Mouse (Mus musculus): ENCODE data around the gene P2ry14. TPM values are rescaled to one million over a fixed set of nuclear protein-coding genes. Genes with fewer than 3 reads are reported as not detected.
"Not testable (repeated sequence)": the region's sequence is repeated elsewhere in the genome, so short reads cannot be mapped to it uniquely, and the experiment has no call there.

Gene P2ry14
- polyA plus RNA-seq, 1 experiment from 2014 or later = 10.4 TPM

DNA sequence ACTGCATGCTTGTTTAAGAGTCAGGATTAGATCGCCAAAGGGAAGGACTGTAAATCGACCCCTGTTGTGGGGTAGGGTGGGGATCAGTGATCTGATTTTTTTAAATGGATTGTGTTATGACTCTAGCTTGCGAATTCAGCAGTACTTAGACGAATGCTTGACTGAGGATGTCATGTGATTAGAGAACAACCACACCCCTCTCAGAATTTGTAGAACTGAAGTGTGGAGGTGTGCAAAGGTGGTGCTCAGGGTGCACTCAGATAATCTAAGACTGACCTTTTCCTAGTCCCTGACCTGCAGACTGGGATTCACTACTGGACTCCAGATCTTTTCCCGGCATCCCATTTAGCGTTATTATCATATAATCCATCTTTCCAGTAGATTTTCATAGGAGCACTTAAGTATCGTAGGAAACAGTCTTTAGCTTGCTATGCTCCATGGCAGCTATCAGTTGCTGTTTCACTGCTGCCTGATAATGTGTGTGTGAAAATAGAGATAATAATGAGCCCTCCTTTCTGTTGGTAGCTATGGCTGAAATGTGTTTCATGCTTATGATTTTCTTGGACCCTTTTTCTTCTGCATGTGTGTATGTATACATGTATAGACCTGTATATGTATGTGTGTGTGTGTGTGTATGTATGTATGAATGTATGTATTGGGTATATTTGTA lies 31.5 kb downstream of the P2ry14 start:
- H3K27ac ChIP-seq (ENCODE audit: low read length) = no peak overlapping the region
- no peak overlapping the region for H3K4me2 ChIP-seq (ENCODE audit: low read depth, low read length)
- 68% methylated on average over 7 of the region's 7 CpGs for WGBS
- no peaks in the 10 kb centered on the region; the same call in 1 of the 2 replicates for H3K4me1 ChIP-seq (ENCODE audit: control insufficient read depth, insufficient read depth, low read length)
- no peak overlapping the region for H3K4me3 ChIP-seq (ENCODE audit: low read length)
- H3K9ac ChIP-seq (ENCODE audit: low read depth, low read length) = no peak overlapping the region
- no peaks in the 10 kb centered on the region for H3K36me3 ChIP-seq (ENCODE audit: control insufficient read depth, insufficient read depth, low read length)
- no peak for ATAC-seq
- H3K27me3 ChIP-seq (replicated peaks; ENCODE audit: control insufficient read depth, insufficient read depth, low read length) = no peaks in the 10 kb centered on the region
- no peaks in the 10 kb centered on the region for H3K9me3 ChIP-seq (ENCODE audit: control insufficient read depth, low read length)

DNA sequence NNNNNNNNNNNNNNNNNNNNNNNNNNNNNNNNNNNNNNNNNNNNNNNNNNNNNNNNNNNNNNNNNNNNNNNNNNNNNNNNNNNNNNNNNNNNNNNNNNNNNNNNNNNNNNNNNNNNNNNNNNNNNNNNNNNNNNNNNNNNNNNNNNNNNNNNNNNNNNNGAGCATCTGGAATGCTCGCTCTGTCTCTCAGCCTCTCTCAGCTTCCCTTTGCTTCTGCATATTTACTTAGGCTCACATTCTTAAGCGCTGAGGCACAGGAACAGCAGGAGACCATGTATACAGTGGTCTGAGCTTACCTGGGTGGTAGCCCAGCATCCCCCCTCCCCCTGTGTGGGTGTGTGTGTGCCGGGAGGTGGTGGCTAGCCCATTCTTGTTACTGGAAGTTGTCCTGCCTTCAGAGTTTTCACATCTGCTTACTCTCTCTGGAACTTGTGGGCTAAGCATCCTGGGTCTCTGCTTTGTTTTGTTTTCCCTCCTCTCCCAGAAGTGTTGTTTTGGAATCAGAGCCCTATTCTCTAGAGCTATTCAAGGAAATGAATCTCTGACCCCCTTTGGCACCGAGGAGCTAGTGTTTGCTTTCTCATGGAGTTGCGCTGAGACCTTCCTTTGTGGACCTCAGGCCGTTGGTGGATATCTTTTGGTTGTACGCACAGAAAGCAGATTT lies 32.2 kb downstream of the P2ry14 start:
- peak; percentile 55 for ATAC-seq
- H3K4me3 ChIP-seq (ENCODE audit: low read length) = no peak overlapping the region
- H3K4me1 ChIP-seq (ENCODE audit: control insufficient read depth, insufficient read depth, low read length) = no peaks in the 10 kb centered on the region; the same call in 1 of the 2 replicates
- H3K36me3 ChIP-seq (ENCODE audit: control insufficient read depth, insufficient read depth, low read length) = no peaks in the 10 kb centered on the region
- H3K4me2 ChIP-seq (ENCODE audit: low read depth, low read length) = no peak overlapping the region
- H3K27me3 ChIP-seq (replicated peaks; ENCODE audit: control insufficient read depth, insufficient read depth, low read length) = no peaks in the 10 kb centered on the region
- no peaks in the 10 kb centered on the region for H3K9me3 ChIP-seq (ENCODE audit: control insufficient read depth, low read length)
- no peak overlapping the region for H3K9ac ChIP-seq (ENCODE audit: low read depth, low read length)
- no peak overlapping the region for H3K27ac ChIP-seq (ENCODE audit: low read length)
- WGBS = 32% methylated on average over 7 of the region's 7 CpGs

DNA sequence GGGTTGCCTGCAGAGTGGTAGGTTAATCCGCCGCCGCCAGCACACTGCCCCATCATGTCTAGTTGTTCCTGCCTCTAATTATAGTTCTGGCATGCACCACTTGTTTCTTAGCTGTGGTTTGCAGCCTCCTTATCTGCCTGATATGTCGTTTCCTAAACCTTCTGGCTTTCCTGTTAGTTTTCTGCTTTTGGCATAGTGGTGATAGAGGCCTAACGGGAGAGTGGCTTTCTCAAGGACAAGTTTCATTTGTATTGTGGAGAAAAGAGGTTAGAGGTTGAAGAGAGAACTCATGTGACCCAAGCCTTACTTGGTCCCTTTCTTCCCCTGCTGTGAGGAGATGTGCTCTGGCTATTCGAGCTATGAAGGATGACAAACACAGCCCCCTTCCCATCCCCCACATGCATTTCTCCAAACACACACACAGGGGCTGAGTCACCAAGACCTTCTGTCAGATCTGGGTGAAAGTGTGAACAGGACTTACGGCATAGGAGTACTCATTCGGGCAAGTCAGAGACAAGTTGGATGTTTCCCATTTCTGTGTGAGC lies 39.4 kb downstream of the P2ry14 start:
- no peak overlapping the region for H3K27ac ChIP-seq (ENCODE audit: low read length)
- no peaks in the 10 kb centered on the region for H3K4me1 ChIP-seq (ENCODE audit: control insufficient read depth, insufficient read depth, low read length)
- no peaks in the 10 kb centered on the region for H3K27me3 ChIP-seq (replicated peaks; ENCODE audit: control insufficient read depth, insufficient read depth, low read length)
- no peak overlapping the region for H3K4me3 ChIP-seq (ENCODE audit: low read length)
- 79% methylated on average over 8 of the region's 8 CpGs for WGBS
- no peak overlapping the region for H3K9ac ChIP-seq (ENCODE audit: low read depth, low read length)
- H3K4me2 ChIP-seq (ENCODE audit: low read depth, low read length) = no peak overlapping the region
- H3K36me3 ChIP-seq (ENCODE audit: control insufficient read depth, insufficient read depth, low read length) = no peaks in the 10 kb centered on the region
- ATAC-seq = no peak
- no peaks in the 10 kb centered on the region for H3K9me3 ChIP-seq (ENCODE audit: control insufficient read depth, low read length)

DNA sequence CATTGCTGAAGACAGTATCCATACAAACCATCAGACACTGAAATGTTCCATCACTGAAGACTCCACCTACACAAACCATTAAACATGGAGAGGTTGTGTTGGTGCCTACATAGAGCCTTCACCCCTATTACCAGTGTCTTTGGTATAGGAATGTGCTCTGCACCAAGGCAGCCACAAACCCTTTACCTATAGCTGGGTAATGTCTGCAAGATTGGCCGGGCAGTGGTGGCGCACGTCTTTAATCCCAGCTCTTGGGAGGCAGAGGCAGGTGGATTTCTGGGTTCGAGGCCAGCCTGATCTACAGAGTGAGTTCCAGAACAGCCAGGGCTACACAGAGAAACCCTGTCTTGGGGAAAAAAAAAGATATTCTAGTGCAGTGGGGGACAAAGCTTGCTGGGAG lies 40.1 kb downstream of the P2ry14 start:
- not testable (repeated sequence) for ATAC-seq; H3K27me3 ChIP-seq (replicated peaks; ENCODE audit: control insufficient read depth, insufficient read depth, low read length); H3K4me3 ChIP-seq (ENCODE audit: low read length); H3K9ac ChIP-seq (ENCODE audit: low read depth, low read length); H3K36me3 ChIP-seq (ENCODE audit: control insufficient read depth, insufficient read depth, low read length); H3K27ac ChIP-seq (ENCODE audit: low read length); H3K4me2 ChIP-seq (ENCODE audit: low read depth, low read length); H3K9me3 ChIP-seq (ENCODE audit: control insufficient read depth, low read length); H3K4me1 ChIP-seq (ENCODE audit: control insufficient read depth, insufficient read depth, low read length)
- 91% methylated on average over 4 of the region's 4 CpGs for WGBS

DNA sequence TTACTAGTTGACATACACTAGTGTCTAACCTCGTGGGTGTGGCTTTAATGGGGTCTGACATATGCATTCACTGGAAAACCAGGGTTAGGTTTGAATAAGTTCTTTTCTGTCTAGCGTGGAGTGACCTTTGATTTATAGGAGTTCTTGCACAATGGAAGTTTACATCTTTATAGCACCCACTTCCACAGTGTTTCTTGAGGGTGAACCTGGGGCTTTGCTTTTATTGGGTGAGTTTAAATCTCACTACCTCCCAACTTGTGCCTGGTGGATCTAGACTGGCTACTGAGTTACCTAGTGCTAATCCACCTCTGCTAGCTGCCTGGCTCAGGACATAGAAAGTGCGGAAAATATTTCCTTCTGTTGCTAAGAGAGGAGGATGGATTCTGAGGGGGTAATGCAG lies 41.5 kb downstream of the P2ry14 start:
- peak; percentile 70 for ATAC-seq
- Histone ChIP-seq H3K36me3 (ENCODE audit: control insufficient read depth, insufficient read depth, low read length) (no peaks in the 10 kb centered on the region), H3K4me3 (ENCODE audit: low read length) (no peak overlapping the region), H3K9ac (ENCODE audit: low read depth, low read length) (no peak overlapping the region), H3K4me2 (ENCODE audit: low read depth, low read length) (no peak overlapping the region), H3K9me3 (ENCODE audit: control insufficient read depth, low read length) (no peaks in the 10 kb centered on the region), H3K27me3 (replicated peaks; ENCODE audit: control insufficient read depth, insufficient read depth, low read length) (no peaks in the 10 kb centered on the region), H3K4me1 (ENCODE audit: control insufficient read depth, insufficient read depth, low read length) (no peaks in the 10 kb centered on the region), H3K27ac (ENCODE audit: low read length) (no peak overlapping the region)
- WGBS = 69% methylated on average over 3 of the region's 3 CpGs

DNA sequence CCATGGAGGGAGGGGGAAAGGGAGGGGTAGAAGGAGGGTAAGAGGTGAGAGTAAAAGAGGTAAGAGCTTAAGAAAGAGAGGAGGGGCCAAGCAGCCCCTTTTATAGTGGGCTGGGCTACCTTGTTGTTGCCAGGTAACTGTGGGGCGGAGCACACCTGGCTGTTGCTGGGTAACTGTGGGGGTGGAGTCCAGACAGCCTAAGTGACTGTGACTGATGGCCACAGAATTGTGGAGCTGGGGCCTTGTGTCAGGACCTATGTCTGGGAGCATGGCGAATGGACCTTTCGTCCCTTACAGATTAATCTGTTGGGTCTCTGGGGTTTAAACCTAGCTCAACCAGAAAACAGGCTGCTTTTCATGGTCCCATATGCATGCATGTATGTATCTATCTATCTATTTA lies 43.6 kb downstream of the P2ry14 start:
- not testable (repeated sequence) for ATAC-seq; H3K36me3 ChIP-seq (ENCODE audit: control insufficient read depth, insufficient read depth, low read length); H3K9me3 ChIP-seq (ENCODE audit: control insufficient read depth, low read length); H3K27ac ChIP-seq (ENCODE audit: low read length); H3K4me2 ChIP-seq (ENCODE audit: low read depth, low read length); H3K9ac ChIP-seq (ENCODE audit: low read depth, low read length); H3K27me3 ChIP-seq (replicated peaks; ENCODE audit: control insufficient read depth, insufficient read depth, low read length); H3K4me1 ChIP-seq (ENCODE audit: control insufficient read depth, insufficient read depth, low read length); H3K4me3 ChIP-seq (ENCODE audit: low read length)
- 90% methylated on average over 3 of the region's 3 CpGs for WGBS

DNA sequence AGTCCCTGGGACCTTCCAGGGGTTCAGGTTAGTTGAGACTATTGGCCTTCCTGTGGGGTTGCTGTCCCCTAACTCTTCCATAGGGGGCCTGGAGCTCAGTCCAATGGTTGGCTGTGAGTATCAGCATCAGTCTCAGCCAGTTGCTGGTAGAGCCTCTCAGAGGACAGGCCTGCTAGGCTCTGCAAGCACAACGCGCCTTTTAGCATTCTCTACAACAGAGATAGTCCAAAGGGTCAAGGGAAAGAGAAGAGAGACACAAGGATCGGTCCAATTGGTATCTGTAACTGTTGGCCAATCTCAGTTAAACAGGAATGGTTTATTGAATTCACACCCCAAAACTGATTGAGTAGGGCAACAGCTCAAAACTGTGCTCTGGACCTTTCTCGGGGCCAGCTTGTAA lies 46.0 kb downstream of the P2ry14 start:
- WGBS = 94% methylated on average over 4 of the region's 4 CpGs
- H3K27me3 ChIP-seq (replicated peaks; ENCODE audit: control insufficient read depth, insufficient read depth, low read length) = no peaks in the 10 kb centered on the region
- H3K36me3 ChIP-seq (ENCODE audit: control insufficient read depth, insufficient read depth, low read length) = no peaks in the 10 kb centered on the region
- no peaks in the 10 kb centered on the region for H3K4me1 ChIP-seq (ENCODE audit: control insufficient read depth, insufficient read depth, low read length)
- H3K9me3 ChIP-seq (ENCODE audit: control insufficient read depth, low read length) = no peaks in the 10 kb centered on the region
- H3K4me2 ChIP-seq (ENCODE audit: low read depth, low read length) = no peak overlapping the region
- no peak overlapping the region for H3K27ac ChIP-seq (ENCODE audit: low read length)
- H3K4me3 ChIP-seq (ENCODE audit: low read length) = no peak overlapping the region
- no peak overlapping the region for H3K9ac ChIP-seq (ENCODE audit: low read depth, low read length)
- ATAC-seq = no peak

DNA sequence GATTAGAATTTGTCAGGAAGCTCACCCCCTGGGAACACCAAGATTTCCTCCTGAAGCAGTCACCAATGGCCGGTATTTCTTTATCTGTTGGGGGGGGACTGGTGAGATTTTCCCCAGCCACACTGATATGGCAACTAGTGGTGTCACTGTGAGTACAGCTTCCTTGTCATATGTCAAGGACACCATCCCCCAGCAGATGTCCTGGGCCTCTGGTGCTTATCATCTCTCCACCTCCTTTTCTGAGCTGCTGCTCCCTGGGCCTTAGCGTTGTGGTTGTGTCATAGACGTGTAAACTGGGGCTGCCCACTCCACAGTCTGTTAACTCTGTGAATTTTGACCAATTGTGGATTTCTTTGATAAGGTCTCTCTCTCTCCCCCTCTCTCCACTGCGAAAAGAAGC lies 49.0 kb downstream of the P2ry14 start:
- no peak for ATAC-seq
- WGBS = 72% methylated on average over 4 of the region's 4 CpGs

DNA sequence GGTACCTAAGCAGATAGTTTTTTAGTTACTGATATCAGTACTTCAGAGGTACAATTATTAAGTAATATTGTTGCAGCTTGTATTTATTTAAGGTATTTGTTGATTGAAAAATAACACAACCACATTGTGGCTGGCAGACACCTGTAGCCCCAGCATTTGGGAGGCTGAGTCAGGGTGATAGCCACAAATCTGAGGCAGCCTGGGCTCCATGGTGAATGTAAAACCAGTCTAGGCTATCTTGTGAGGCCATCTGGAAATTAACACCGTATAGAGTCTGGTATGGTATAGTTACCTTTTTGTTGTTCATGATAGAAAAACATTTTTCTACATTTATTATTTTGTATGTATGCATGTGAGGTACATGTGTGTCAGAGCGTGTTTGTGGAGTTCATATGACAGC lies 51.3 kb downstream of the P2ry14 start:
- Histone ChIP-seq H3K36me3 (ENCODE audit: control insufficient read depth, insufficient read depth, low read length) (no peaks in the 10 kb centered on the region), H3K9ac (ENCODE audit: low read depth, low read length) (no peak overlapping the region), H3K4me3 (ENCODE audit: low read length) (no peak overlapping the region), H3K4me1 (ENCODE audit: control insufficient read depth, insufficient read depth, low read length) (no peaks in the 10 kb centered on the region), H3K4me2 (ENCODE audit: low read depth, low read length) (no peak overlapping the region), H3K27me3 (replicated peaks; ENCODE audit: control insufficient read depth, insufficient read depth, low read length) (no peaks in the 10 kb centered on the region), H3K9me3 (ENCODE audit: control insufficient read depth, low read length) (no peaks in the 10 kb centered on the region), H3K27ac (ENCODE audit: low read length) (no peak overlapping the region)
- WGBS = 91% methylated on average over 2 of the region's 2 CpGs
- no peak for ATAC-seq

More for the DNA sequence above, 49.0 kb downstream of the P2ry14 start:
- H3K4me2 ChIP-seq (ENCODE audit: low read depth, low read length) = no peak overlapping the region
- no peaks in the 10 kb centered on the region for H3K27me3 ChIP-seq (replicated peaks; ENCODE audit: control insufficient read depth, insufficient read depth, low read length)
- H3K4me3 ChIP-seq (ENCODE audit: low read length) = no peak overlapping the region
- no peaks in the 10 kb centered on the region for H3K9me3 ChIP-seq (ENCODE audit: control insufficient read depth, low read length)
- H3K36me3 ChIP-seq (ENCODE audit: control insufficient read depth, insufficient read depth, low read length) = no peaks in the 10 kb centered on the region
- H3K4me1 ChIP-seq (ENCODE audit: control insufficient read depth, insufficient read depth, low read length) = no peaks in the 10 kb centered on the region
- no peak overlapping the region for H3K27ac ChIP-seq (ENCODE audit: low read length)
- H3K9ac ChIP-seq (ENCODE audit: low read depth, low read length) = no peak overlapping the region
